In the genomic region with DNA sequence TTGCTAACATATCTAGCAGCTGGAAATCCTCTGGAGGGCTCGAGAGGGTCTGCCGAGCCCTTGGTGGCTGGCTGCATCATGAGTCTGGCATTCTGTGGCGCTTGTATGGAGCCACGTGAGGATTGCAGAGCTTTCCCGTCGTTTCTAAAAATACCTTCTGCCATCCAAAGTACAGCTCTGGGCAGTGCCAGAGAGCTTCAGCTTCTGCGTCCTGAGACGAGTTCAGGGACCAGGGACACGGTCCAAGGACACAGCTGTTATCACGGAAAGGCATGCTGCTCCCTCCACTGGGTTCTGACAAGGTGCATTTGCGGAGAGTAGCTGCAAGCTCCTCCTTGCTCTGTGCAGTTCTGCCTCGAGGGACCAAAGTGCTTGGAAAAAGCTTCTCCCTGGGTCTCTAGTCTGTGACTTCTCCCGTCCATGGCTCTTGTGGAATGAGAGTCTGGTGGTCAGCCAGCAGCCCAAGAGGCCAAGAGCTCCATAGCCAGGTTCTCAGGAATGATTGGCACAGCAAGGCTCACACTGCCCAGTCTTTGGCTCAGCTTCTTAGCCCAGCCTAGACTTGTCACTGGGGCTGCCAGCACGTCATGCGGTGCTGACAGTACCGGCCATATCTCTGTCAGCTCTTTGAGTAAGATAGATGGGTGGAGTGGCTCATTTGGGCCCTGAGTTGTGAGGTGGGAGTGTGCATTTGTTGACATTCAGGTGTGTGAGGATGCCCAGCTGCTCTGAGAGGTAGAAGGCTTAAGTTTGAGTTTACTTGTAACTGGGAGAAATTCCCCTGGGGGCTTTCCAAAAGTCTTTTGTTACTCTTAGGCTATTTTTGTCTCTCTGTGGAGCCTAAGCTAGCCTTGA, we compare ENCODE assay signal across 8 mouse cellular contexts. TPM values are rescaled to one million over a fixed set of nuclear protein-coding genes. Genes with fewer than 3 reads are reported as not detected.
DNase-seq lines count a peak whose midpoint lies in the region; ATAC-seq and TF ChIP-seq lines count a peak whose summit lies in the region.

No protein-coding gene starts in this region.

- H3K27ac ChIP-seq in intestine, embryonic 15.5 days = no peak overlapping the region
- no peak overlapping the region for H3K27ac ChIP-seq in intestine, postnatal 0 days (ENCODE audit: low read depth, low read length)
- peak overlapping the region; percentile 43; the same call in 1 of the 2 replicates for H3K27ac ChIP-seq in lung, embryonic 14.5 days (ENCODE audit: low read depth)

- H3K9me3 ChIP-seq in intestine, embryonic 15.5 days = no peaks in the 10 kb centered on the region
- H3K9me3 ChIP-seq in intestine, postnatal 0 days (ENCODE audit: control insufficient read depth) = no peaks in the 10 kb centered on the region
- no peaks in the 10 kb centered on the region for H3K9me3 ChIP-seq in lung, embryonic 14.5 days (ENCODE audit: low read depth, low read length)

- ATAC-seq in intestine, embryonic 15.5 days = peak; percentile 67
- ATAC-seq in intestine, postnatal 0 days = no peak
- no peak for ATAC-seq in lung, embryonic 14.5 days (ENCODE audit: insufficient read depth)

- TF ChIP-seq CTCF in intestine, postnatal 0 days (IDR thresholded peaks at IDR 0.05; ENCODE audit: low read depth) = no peak
- TF ChIP-seq CTCF in lung, embryonic 14.5 days (IDR thresholded peaks at IDR 0.05; ENCODE audit: low read depth) = no peak

- peak; percentile 79 for DNase-seq in adipocyte (ENCODE audit: low spot score)
- DNase-seq in gastrocnemius, postnatal 10 days = peak; percentile 65
- no peak for DNase-seq in lung, embryonic 14.5 days
- no peak for DNase-seq in neural tube, embryonic 10.5 days (ENCODE audit: extremely low spot score, low spot score)
- DNase-seq in spleen, postnatal 36 days (ENCODE audit: low spot score in 2 of 2) = no peak
- no peak for DNase-seq in thymus, postnatal 4 days

- H3K27me3 ChIP-seq in intestine, embryonic 15.5 days (replicated peaks) = no peaks in the 10 kb centered on the region
- no peaks in the 10 kb centered on the region for H3K27me3 ChIP-seq in intestine, postnatal 0 days (replicated peaks; ENCODE audit: control insufficient read depth, insufficient read depth, low read length)
- H3K27me3 ChIP-seq in lung, embryonic 14.5 days (ENCODE audit: insufficient read depth, low read length) = no peaks in the 10 kb centered on the region

- no peak overlapping the region for H3K4me3 ChIP-seq in intestine, embryonic 15.5 days (replicated peaks)
- H3K4me3 ChIP-seq in intestine, postnatal 0 days (ENCODE audit: low read depth, low read length) = no peak overlapping the region
- H3K4me3 ChIP-seq in lung, embryonic 14.5 days (ENCODE audit: low read depth, low read length) = no peak overlapping the region

- no peak overlapping the region for H3K9ac ChIP-seq in intestine, embryonic 15.5 days
- H3K9ac ChIP-seq in intestine, postnatal 0 days (ENCODE audit: low read depth, low read length) = no peak overlapping the region
- H3K9ac ChIP-seq in lung, embryonic 14.5 days = no peak overlapping the region

- no peaks in the 10 kb centered on the region for H3K36me3 ChIP-seq in intestine, embryonic 15.5 days
- H3K36me3 ChIP-seq in intestine, postnatal 0 days (ENCODE audit: control insufficient read depth, insufficient read depth) = peaks cover 9% of the 10 kb centered on the region; the same call in 1 of the 2 replicates
- H3K36me3 ChIP-seq in lung, embryonic 14.5 days (ENCODE audit: insufficient read depth) = no peaks in the 10 kb centered on the region

- H3K4me1 ChIP-seq in intestine, embryonic 15.5 days (replicated peaks) = peaks cover 12% of the 10 kb centered on the region; the same call in 1 of the 2 replicates
- no peaks in the 10 kb centered on the region for H3K4me1 ChIP-seq in intestine, postnatal 0 days (replicated peaks; ENCODE audit: control insufficient read depth, insufficient read depth, low read length)
- H3K4me1 ChIP-seq in lung, embryonic 14.5 days (ENCODE audit: insufficient read depth) = 0 out of 2 replicates have a peak, but pooled peaks cover 3% of the 10 kb centered on the region

- no peak overlapping the region for H3K4me2 ChIP-seq in intestine, embryonic 15.5 days (replicated peaks)
- no peak overlapping the region for H3K4me2 ChIP-seq in intestine, postnatal 0 days (replicated peaks; ENCODE audit: low read depth)
- H3K4me2 ChIP-seq in lung, embryonic 14.5 days = no peak overlapping the region

- 61% methylated on average over 16 of the region's 16 CpGs for WGBS in intestine, embryonic 15.5 days
- 46% methylated on average over 16 of the region's 16 CpGs for WGBS in intestine, postnatal 0 days
- 54% methylated on average over 16 of the region's 16 CpGs for WGBS in lung, embryonic 14.5 days

RNA-seq across cellular contexts. Expression of a gene that starts 56.5 kb away (rescaled TPM):
- 4.8 and 4.9 TPM in 2 replicates for polyA plus RNA-seq in intestine, embryonic 15.5 days (2015; fragmentation: Nextera tagmentation; extraction: Ambion mirVana)
- polyA plus RNA-seq in intestine, postnatal 0 days (2015; fragmentation: Nextera tagmentation; extraction: Ambion mirVana) = 2.1 and 2.6 TPM in 2 replicates
- 10 to 100 TPM; 30.0 to 31.4 TPM for total RNA-seq in gastrocnemius, postnatal 10 days (2021)
- 3.6 TPM in 2 replicates for polyA plus RNA-seq in lung, embryonic 14.5 days (2014; fragmentation: Nextera tagmentation; extraction: Ambion mirVana)

Comparison
In these comparisons a context has a peak if more than half of its experiments do, and no peak if none do; other contexts are left out.
1. DNase-seq: peak in adipocyte (single experiment) and gastrocnemius, postnatal 10 days (single experiment); none in lung, embryonic 14.5 days (single experiment), neural tube, embryonic 10.5 days (single experiment), spleen, postnatal 36 days (0 of 2) and thymus, postnatal 4 days (single experiment).